Mouse (Mus musculus) CD8-positive naive resting alpha-beta T cell, adult 2 months (primary cell): ENCODE data around the gene Ppard.
"Not testable (repeated sequence)": the region's sequence is repeated elsewhere in the genome, so short reads cannot be mapped to it uniquely, and the experiment has no call there.

Experiments
- DNase-seq, 2 experiments: peaks; one replicate each; pipeline ENCODE4 v3.0.0; 2022; ENCODE audit warnings: low read depth in 2 of 2, low spot score in 2 of 2

Ppard gene

DNA sequence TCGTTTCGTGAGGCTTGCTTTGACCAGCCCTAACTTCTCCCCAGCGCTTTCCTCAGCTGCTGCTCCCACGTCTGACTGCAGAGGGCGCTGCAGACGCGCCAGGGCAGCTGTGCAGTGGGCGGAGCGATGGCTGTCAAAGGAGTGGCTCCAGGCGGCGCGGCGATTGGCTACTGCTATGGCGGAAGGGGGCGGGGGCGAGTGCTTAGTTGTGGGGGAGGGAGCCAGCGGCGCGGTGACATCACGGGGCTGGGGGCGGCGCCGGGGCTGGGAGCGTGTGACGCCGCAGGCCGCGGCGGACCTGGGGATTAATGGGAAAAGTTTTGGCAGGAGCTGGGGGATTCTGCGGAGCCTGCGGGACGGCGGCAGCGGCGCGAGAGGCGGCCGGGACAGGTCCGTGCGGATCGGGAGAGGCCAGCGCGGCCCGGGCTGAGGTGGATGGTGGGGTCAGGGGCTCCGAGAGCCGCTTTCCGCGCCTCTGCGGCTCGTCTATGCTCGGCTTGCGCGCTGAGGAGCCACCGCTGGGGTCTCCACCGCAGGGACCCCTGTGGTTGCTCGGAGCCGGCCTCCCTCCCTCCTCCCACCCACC, at the start of gene Ppard:
TSS of gene Ppard (plus strand) at position 226 of the 586 bp plus-strand sequence.
- peak; percentile 96 for DNase-seq

DNA sequence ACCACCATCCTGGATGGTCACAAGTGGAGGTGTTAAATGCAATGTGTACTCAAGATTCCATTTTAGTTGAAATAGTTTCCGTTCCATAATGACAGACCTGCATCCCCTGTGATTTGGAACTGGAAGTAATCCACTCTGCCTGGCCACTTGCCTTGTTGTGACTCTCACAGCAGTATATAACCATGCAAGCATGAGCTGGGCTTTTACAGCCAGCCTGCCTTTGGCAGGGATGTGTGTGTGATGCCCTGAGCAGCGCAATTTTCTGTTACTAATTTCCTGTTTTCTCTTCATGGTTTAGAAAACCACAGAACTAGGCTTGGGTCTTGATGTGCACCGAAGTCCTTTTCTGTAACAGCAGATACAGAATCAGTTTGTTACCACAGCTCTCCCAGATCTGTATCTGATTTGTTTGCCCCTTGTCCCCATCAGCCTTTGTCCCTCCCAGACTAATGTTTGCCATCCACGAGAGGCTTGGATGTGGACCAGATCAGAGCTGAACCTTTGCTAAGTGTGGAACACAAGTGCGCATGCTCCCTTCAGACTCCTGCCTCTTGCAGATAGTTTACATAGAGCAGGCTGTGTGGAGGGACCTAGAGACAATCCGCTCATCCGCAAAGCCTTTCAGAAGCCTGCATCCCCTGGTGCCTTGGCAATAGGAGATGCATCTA, 47.4 kb upstream of the Ppard start:
- DNase-seq: no peak

DNA sequence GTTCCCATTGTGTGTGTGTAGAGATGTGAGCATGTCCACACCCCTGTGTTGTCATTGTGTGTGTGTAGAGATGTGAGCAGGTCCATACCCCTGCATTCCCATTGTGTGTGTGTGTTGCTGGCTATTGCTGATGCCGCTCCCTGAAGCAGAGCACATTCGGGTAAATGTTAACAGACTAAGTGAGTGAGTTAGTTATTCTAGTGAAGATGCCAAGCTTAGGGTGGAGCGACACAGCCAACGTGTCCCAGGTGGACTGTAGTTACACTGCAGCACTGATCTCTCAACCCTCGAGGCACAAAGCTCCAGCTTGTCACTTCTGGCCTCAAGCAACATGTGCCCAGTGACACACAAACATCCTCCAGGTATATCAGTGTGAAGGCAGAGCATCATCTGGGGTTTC, 44.2 kb upstream of the Ppard start:
- no peak for DNase-seq

DNA sequence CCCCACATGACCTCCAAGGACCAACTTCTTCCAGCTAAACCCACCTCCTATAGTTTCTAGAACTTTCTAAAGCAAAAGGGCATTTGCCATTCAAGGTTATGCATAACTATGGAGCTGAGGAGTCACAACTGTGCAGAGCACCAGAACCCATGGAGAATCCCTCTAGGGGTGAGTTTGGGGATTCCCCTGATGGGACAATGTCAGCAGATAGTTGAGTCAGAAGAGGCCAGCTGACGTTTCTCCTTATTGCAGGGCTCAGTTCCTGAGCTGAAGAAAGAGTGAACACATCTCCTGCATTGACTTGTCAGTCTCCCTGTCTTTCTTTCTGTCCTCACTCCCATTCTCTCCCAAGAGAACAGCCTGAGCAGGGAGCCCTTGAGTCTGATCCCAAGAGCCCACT, 39.7 kb upstream of the Ppard start:
- no peak for DNase-seq

DNA sequence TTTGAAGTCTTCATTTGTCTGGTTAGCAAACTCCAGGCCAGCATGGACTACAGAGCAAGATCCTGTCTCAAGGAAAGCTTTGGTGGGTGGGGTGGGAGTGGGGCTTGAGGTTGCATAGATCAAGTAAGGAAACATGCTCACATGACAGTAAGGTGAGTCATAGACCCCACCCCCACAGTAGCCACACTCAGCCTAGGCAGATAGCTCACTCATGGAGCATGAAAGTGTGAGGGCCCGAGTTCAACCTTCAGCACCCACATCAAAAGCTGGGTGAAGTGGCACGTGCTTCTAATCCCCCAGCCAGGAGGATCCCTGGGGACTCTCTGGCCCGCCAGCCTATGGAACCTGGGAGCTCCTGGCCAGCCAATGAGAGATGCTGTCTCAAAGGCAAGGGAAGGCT, 38.9 kb upstream of the Ppard start:
- DNase-seq: no peak

DNA sequence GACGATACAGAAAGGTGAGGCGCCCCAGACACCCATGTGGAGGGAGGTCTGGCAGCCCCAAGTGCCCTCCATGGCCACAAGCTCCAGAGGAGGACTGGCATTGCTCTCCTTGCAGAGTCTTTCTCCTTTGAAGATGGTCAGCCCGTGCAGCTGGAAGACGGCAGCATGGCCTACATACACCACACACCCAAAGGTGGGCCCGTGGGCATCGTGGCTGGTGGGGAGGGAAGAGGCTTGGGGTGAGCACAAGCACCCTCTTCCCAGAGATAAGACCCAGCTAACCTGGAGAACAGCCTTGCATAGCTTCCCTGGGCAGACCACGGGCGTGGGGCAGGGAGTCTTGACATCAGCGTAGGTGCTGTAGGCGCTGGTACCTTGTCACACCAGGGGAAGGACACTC, 37.5 kb upstream of the Ppard start:
- DNase-seq: no peak

DNA sequence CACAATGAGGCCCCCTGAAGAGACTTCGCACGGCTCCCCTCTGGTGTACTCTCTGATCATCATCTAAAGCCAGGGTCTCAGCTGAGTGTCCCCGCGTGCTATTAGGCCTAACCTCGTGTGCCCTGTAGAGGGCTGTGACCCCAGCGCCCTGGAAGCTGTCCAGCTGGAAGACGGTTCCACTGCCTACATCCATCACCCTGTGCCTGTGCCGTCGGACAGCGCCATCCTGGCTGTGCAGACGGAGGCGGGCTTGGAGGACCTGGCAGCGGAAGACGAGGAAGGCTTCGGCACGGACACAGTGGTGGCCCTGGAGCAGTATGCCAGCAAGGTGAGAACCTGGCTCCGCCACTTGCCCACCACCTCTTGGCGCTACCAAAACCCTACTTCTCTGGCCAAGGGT, 34.9 kb upstream of the Ppard start:
- no peak for DNase-seq

DNA sequence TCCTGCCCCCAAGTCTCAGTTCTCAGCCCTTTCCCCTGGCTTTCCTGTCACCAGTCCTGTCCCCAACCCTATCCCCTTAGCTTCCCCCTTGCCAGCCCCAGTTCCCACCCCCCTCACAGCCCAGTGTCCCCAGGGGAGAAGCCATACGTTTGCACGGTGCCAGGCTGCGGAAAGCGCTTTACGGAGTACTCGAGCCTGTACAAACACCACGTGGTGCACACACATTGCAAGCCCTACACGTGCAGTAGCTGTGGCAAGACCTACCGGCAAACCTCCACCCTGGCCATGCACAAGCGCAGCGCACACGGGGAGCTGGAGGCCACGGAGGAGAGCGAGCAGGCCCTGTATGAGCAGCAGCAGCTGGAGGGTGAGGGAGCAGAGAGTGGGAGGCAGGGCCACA, 30.5 kb upstream of the Ppard start:
- no peak for DNase-seq

DNA sequence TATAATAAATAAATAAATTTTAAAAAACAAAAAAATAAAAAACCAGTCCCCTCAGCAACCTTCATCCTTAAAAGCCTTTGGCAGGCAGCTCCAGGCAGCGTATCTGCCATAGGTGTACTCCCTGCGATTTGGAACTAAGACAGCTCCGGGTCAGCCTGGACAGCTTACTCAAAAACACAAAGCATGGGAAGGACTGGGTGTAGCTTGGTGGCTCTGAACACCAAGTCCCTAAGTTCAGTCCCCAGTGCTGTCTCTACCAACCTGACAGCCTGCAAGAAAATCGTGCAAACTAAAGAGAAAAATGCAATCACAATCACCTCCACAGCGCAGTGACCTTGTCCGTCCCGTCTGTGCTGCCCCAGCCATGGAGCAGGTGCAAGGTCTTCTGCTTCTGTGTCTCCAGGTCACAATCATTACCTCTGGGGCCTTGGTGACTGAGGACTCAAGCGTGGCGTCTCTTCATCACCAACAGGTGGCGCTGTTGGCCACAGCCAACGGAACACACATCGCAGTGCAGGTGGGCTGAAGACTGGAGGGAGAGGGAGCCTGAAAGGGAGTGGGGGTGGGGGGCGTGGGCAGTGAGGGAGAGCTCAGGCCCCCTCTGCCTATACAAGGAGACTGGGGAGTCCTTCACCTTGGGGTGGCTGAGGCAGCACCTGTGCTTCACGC, 28.3 kb upstream of the Ppard start:
- DNase-seq: peak; percentile 63 to 67

DNA sequence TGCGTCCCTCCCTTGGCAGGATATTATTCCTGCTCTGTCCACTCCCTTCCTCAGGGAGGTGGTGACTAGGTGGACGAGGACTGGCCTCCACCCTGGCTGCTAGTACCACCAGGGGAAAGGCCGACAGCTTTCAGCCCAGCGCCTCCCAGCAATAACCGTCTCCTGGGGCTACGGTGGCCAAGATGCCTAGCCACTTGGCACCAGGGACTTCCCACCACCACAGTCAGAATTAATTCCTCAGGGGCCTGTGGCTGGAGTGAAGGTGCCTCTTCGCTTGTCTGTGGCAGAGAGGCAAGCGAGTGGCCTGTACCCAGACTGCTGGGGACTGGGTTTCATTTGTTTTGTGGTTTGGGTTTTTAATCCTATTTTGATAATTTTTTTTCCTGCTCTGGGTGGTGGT, 27.1 kb upstream of the Ppard start:
- no peak for DNase-seq

DNA sequence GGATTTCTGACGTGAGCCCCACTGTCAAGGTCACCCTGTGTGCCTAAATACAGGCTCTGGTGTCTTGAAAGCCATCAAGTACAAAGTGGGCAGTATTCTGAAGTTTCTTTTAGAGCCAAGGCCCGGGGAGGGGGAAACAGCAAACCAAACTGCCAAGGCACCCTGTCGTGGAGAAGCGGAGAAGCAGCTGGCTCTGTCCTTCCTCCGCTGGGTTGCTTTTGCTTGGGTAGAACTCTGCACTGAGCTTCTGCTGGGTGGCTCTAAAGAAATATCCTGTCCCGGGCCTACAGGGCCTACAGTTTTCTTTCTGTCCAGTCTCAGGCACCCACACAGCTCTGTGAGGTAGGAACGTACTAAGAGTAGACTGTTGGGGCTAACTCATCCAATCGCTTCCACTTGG, 25.4 kb upstream of the Ppard start:
- DNase-seq: peak in 1 of 2 experiments; percentile 16

DNA sequence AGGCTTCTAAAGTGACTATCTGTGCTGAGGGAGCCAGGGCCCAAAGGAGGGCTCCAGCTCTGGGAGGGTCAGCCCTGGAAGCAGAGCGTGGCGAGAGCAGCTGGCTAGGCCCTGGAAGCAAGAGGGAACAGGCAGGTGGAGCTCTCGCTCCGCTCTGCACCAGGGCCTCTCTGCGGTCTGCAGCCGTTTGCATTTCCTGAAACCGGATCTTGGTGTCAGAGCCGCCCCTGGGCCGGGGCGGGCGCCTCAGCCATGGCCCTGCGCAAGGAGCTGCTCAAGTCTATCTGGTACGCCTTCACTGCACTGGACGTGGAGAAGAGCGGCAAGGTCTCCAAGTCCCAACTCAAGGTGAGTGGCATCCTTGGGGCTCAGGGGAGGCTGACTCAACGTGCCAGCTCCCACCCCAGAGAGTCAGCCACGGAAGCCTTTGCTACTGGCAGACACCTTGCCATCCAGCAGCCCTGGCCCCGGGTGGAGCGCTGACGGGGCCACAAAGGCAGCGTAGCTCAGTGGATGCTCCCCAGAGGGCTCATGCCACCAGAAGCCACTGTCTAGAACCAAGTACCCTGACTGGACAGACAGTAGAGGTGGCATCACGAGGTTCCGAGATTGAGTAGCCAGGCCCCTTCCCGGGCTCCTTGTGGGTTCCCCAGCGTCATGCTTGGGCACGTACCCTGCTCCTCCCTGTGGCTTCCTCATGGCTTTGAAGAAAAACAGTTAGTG, 24.7 kb upstream of the Ppard start, which contains the start of gene Def6:
TSS of gene Def6 (plus strand) at position 188 of the 723 bp plus-strand sequence.
- DNase-seq: peak; percentile 76 to 81

DNA sequence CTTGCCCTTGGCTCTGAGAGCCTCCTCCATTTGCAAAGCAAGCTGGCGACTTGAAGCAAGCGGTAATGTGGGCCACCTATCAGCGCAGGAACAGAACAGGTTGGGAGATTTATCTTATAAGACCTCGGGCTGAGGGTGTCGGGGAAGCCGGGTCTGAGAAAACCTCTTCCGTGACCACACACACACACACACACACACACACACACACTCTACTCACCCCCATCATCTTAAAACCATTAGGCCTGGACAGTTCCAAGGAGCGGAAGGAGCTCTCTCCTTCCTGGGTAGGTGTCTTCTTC, 24.2 kb upstream of the Ppard start:
- DNase-seq: no peak

DNA sequence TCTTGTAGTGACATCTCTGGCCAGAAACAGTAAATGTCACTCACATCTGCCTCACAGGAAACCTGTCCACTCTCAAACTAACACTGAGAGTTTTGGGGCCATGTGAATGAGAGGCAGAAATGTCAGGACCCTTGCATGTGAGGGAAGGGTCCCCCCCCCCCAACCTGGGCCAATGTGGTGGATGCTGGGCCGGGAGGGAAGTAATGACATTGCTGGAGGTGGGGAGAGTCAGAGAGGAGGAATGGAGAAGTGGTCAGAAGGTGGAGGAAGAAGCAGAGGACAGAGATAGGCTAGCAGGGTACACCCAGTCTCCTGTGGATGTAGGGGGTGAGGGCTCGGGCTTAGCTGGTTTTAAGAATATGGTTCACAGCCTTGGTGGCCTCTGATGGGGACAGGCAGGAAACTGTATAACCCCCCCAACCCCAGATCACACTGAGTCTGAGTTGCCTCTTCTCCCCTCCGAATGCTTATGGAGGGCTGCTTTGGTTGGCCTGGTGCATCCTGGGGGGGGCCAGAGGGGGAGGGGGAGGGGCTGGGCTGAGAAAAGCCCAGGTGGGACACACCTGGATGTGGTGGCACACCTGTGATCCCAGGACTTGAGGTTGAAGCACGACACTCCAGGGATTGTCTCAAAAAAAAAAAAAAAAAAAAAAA, 22.9 kb upstream of the Ppard start:
- no peak for DNase-seq

DNA sequence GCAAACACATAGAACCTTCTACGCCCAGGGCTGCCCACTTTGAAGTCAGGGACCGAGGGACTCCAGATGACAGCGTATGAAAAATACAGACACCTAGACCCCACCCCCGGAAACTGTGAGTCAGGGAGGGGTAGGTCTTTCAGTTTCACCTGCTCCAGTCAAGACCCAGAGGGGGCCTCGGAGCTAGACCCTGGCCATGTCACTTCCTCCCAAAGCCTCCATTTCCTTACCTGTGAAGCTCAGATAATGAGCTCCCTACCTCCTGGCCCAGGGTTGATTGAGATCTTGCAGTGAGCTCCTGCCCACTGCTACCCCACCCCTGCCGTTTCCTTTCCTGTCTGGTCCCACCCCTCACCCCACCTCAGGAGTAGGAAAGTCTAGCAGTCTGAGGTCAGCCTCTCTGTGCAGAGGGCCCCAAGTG, 20.6 kb upstream of the Ppard start:
- DNase-seq: peak; percentile 84 to 90

DNA sequence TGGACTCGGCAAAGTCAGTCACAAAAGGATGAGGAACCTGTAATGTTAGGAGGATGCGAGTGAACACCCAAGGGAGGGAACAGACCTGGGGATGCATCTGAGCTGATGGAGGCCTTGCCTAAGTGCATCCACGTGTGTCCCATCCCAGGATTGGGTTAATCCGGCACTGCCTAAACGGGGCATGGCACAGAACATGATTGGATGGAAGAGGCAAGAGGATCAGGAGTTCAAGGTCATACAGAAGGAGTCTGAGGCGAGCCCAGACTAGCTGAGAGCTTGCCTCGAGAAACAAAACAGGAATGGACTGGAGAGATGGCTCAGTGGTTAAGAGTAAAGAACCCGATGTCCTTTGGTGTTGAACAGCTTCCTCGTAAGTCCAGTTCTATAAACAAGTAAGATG, 20.1 kb upstream of the Ppard start:
- no peak for DNase-seq

DNA sequence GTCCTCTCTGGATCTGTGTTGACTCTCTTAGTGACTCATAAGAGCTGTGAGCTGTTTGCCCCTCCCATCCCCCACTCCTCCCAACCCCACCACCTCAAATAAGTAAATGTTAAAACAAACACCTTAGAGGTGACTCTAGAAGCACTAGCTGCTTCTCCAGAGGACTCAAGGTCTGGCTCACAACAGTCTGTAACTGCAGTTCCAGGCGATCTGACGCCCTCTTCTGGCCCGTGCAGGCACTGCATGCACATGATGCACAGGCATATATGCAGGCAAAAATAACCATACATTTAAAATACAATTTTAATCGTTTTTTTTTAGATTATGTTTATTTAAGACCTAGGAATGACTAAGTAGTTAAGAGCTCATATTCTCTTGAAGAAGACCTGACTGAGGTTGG, 19.3 kb upstream of the Ppard start:
- DNase-seq: peak; percentile 34 to 56

DNA sequence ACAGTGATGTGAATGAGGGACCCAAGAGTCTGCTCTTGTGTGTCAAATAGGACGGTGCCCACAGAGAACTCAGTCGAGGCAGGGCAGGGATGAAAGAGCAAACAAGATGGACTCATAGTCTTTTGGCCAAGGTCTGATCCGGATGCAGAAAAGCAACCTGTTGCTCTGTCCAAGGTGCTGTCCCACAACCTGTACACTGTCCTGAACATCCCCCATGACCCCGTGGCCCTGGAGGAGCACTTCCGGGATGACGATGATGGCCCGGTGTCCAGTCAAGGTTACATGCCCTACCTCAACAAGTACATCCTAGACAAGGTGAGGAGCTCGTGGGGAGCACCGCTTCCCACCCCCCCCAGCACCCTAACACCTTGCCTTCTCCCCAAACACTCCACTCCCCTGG, 15.7 kb upstream of the Ppard start:
- DNase-seq: no peak

DNA sequence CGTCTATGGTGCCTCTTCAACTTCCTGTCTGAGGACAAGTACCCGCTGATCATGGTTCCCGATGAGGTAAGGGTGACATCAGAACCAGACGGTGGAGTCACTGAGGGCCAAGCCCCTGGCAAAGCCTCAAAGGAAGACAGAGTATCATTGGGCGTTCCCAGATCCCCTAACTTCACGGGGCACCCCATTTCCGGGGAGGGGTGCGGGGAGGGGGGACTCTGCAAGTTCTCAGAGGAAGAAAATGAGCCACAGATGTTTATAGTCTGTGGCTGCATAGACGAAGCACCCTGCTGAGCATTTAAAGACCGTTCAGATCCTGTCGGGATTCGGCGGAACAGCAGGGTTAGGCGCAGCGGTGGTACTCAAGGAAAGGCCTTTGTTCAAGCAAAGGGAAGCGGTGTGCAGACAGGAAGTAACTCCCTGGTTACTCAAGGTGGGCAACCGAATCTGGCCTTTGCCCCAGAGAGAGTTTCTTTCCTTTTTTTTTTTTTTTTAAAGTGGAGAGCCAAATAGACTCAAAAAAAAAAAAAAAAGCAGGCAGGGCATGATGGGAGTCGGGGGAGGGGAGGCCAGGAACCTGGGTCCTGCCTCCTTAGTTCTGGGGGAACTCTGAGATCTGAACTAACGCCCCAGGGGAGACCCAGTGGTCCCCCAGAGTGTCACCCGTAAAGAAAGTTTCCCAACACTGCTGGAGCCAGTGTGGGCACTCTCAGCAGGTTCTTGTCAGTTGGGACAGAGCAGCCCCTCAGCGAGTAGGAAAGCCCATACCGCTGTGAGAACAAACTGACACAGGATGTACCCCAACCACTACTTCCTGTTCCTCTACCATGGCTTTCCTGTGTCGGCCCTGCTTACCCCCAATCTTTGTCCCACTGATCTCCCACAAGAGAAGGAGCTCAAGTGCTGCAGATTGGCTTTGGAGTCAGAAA, 14.5 kb upstream of the Ppard start:
- DNase-seq: peak; percentile 87 to 89

DNA sequence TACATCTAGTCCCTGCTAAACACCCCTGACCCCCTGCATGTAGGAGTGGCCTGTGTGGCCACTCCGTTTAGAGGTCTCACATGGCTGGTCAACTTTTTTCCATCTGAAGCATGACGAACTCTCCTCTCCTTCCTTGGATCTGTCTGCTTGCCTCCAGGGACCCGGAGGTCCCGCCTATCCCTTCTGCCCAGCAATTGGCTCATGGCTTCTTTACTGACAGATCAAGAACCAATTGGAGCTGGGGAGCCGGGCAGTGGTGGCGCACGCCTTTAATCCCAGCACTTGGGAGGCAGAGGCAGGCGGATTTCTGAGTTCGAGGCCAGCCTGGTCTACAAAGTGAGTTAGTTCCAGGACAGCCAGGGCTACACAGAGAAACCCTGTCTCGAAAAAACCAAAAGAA, 10.0 kb upstream of the Ppard start:
- DNase-seq: not testable (repeated sequence)
